Mouse (Mus musculus): ENCODE results near the gene Pla2g2c. TPM values are rescaled to one million over a fixed set of nuclear protein-coding genes. Genes with fewer than 3 reads are reported as not detected.

Pla2g2c gene
- total and polyA plus RNA-seq, 2 experiments from 2014 or later = 0.44 to 0.57 TPM

GRCm38 (mm10) chr4:138788381-138788780, 63.8 kb downstream of the Pla2g2c start:
- Histone ChIP-seq H3K4me2 (ENCODE audit: low read depth, low read length, poor library complexity, severe bottlenecking) (no peak overlapping the region), H3K27me3 (ENCODE audit: insufficient read depth, low read length) (no peaks in the 10 kb centered on the region), H3K27ac (ENCODE audit: low read depth, low read length) (no peak overlapping the region), H3K9ac (replicated peaks; ENCODE audit: low read length, poor library complexity, severe bottlenecking) (no peak overlapping the region), H3K4me1 (ENCODE audit: insufficient read depth, low read length) (no peaks in the 10 kb centered on the region), H3K36me3 (ENCODE audit: insufficient read depth, low read length) (no peaks in the 10 kb centered on the region), H3K4me3 (ENCODE audit: low read depth, low read length) (no peak overlapping the region), H3K9me3 (ENCODE audit: low read length) (no peaks in the 10 kb centered on the region)
- DNase-seq (ENCODE audit: low spot score) (no peak), ATAC-seq (ENCODE audit: low FRiP score) (no peak)
- no peak for TF ChIP-seq CTCF (IDR thresholded peaks at IDR 0.05)
- 82% methylated on average over 4 of the region's 4 CpGs for WGBS

- H3K4me2 ChIP-seq (ENCODE audit: low read depth, low read length, poor library complexity, severe bottlenecking) = no peak overlapping the region
- H3K9me3 ChIP-seq (ENCODE audit: low read length) = no peaks in the 10 kb centered on the region
- 65% methylated on average over 6 of the region's 6 CpGs for WGBS
- no peak overlapping the region for H3K9ac ChIP-seq (replicated peaks; ENCODE audit: low read length, poor library complexity, severe bottlenecking)
- TF ChIP-seq CTCF (IDR thresholded peaks at IDR 0.05) = no peak
- H3K36me3 ChIP-seq (ENCODE audit: insufficient read depth, low read length) = no peaks in the 10 kb centered on the region
- H3K4me3 ChIP-seq (ENCODE audit: low read depth, low read length) = no peak overlapping the region
- no peaks in the 10 kb centered on the region for H3K27me3 ChIP-seq (ENCODE audit: insufficient read depth, low read length)
- no peaks in the 10 kb centered on the region for H3K4me1 ChIP-seq (ENCODE audit: insufficient read depth, low read length)
- DNase-seq (ENCODE audit: low spot score) (no peak), ATAC-seq (ENCODE audit: low FRiP score) (no peak)
- no peak overlapping the region for H3K27ac ChIP-seq (ENCODE audit: low read depth, low read length)
These were observed 66.9 kb downstream of the Pla2g2c start for GRCm38 (mm10) chr4:138791452-138791851.

GRCm38 (mm10) chr4:138792599-138792998, 68.0 kb downstream of the Pla2g2c start:
- Histone ChIP-seq H3K36me3 (ENCODE audit: insufficient read depth, low read length) (no peaks in the 10 kb centered on the region), H3K4me3 (ENCODE audit: low read depth, low read length) (no peak overlapping the region), H3K9me3 (ENCODE audit: low read length) (no peaks in the 10 kb centered on the region), H3K27ac (ENCODE audit: low read depth, low read length) (no peak overlapping the region), H3K4me2 (ENCODE audit: low read depth, low read length, poor library complexity, severe bottlenecking) (no peak overlapping the region), H3K9ac (replicated peaks; ENCODE audit: low read length, poor library complexity, severe bottlenecking) (no peak overlapping the region), H3K4me1 (ENCODE audit: insufficient read depth, low read length) (no peaks in the 10 kb centered on the region), H3K27me3 (ENCODE audit: insufficient read depth, low read length) (no peaks in the 10 kb centered on the region)
- DNase-seq (ENCODE audit: low spot score) (no peak), ATAC-seq (ENCODE audit: low FRiP score) (no peak)
- WGBS = 63% methylated on average over 9 of the region's 9 CpGs
- TF ChIP-seq CTCF (IDR thresholded peaks at IDR 0.05) = no peak

GRCm38 (mm10) chr4:138793276-138793675, 68.7 kb downstream of the Pla2g2c start:
- DNase-seq (ENCODE audit: low spot score) = peak; percentile 58
- ATAC-seq (ENCODE audit: low FRiP score) = no peak
- 43% methylated on average over 2 of the region's 2 CpGs for WGBS
- peak; percentile 70 for TF ChIP-seq CTCF (IDR thresholded peaks at IDR 0.05)
- H3K9ac ChIP-seq (replicated peaks; ENCODE audit: low read length, poor library complexity, severe bottlenecking) = no peak overlapping the region
- no peaks in the 10 kb centered on the region for H3K27me3 ChIP-seq (ENCODE audit: insufficient read depth, low read length)
- H3K27ac ChIP-seq (ENCODE audit: low read depth, low read length) = no peak overlapping the region
- no peaks in the 10 kb centered on the region for H3K9me3 ChIP-seq (ENCODE audit: low read length)
- no peak overlapping the region for H3K4me3 ChIP-seq (ENCODE audit: low read depth, low read length)
- H3K4me2 ChIP-seq (ENCODE audit: low read depth, low read length, poor library complexity, severe bottlenecking) = no peak overlapping the region
- H3K4me1 ChIP-seq (ENCODE audit: insufficient read depth, low read length) = no peaks in the 10 kb centered on the region
- no peaks in the 10 kb centered on the region for H3K36me3 ChIP-seq (ENCODE audit: insufficient read depth, low read length)

DNA sequence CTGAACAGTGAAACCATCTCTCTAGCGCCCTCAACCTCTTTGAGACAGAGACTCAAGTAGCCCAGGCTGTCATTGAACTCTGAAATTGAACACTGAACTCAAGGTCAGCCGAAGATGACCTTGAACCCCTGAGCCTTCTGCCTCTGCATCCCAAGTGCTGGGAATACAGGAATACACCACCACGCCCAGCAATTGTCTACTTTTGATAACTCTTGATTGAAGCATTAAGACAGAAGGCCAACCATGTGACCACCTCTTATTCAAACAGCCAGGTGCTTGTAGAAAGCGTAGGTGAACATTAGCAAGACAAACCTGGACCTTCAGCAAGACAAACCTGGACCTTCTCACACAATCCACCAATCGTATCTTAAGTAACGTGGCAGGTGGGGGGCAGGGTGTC, 69.8 kb downstream of the Pla2g2c start:
- ATAC-seq (ENCODE audit: low FRiP score) (no peak), DNase-seq (ENCODE audit: low spot score) (no peak)
- no peaks in the 10 kb centered on the region for H3K4me1 ChIP-seq (ENCODE audit: insufficient read depth, low read length)
- no peak for TF ChIP-seq CTCF (IDR thresholded peaks at IDR 0.05)
- H3K4me2 ChIP-seq (ENCODE audit: low read depth, low read length, poor library complexity, severe bottlenecking) = no peak overlapping the region
- WGBS = 91% methylated on average over 6 of the region's 6 CpGs
- H3K4me3 ChIP-seq (ENCODE audit: low read depth, low read length) = no peak overlapping the region
- H3K36me3 ChIP-seq (ENCODE audit: insufficient read depth, low read length) = no peaks in the 10 kb centered on the region
- no peaks in the 10 kb centered on the region for H3K27me3 ChIP-seq (ENCODE audit: insufficient read depth, low read length)
- no peak overlapping the region for H3K27ac ChIP-seq (ENCODE audit: low read depth, low read length)
- H3K9ac ChIP-seq (replicated peaks; ENCODE audit: low read length, poor library complexity, severe bottlenecking) = no peak overlapping the region
- no peaks in the 10 kb centered on the region for H3K9me3 ChIP-seq (ENCODE audit: low read length)

Other genes starting within 250 kb of the Pla2g2c start
- gene Vwa5b1, start 88.9 kb upstream of the Pla2g2c start, total RNA-seq (2014; rRNA removed) = 8.8 and 16.9 TPM in 2 replicates
- gene Vwa5b1, start 88.9 kb upstream of the Pla2g2c start, polyA plus RNA-seq (2015; fragmentation: Nextera tagmentation; extraction: Ambion mirVana) = 2.1 and 3.1 TPM in 2 replicates
- gene Ubxn10, start 12.4 kb downstream of the Pla2g2c start, total RNA-seq (2014; rRNA removed) = 5.4 and 9.6 TPM in 2 replicates
- 3.5 and 4.3 TPM in 2 replicates for gene Ubxn10, start 12.4 kb downstream of the Pla2g2c start, polyA plus RNA-seq (2015; fragmentation: Nextera tagmentation; extraction: Ambion mirVana)
- 0.33 and 1.9 TPM in 2 replicates for gene Pla2g2f, start 32.8 kb downstream of the Pla2g2c start, total RNA-seq (2014; rRNA removed)
- 0.06 TPM in 1 of 2 replicates, not detected in the other for gene Pla2g2f, start 32.8 kb downstream of the Pla2g2c start, polyA plus RNA-seq (2015; fragmentation: Nextera tagmentation; extraction: Ambion mirVana)
- 0.47 TPM in 1 of 2 replicates, not detected in the other for gene Pla2g2d, start 50.9 kb downstream of the Pla2g2c start, total RNA-seq (2014; rRNA removed)
- 0.38 and 0.52 TPM in 2 replicates for gene Pla2g2d, start 50.9 kb downstream of the Pla2g2c start, polyA plus RNA-seq (2015; fragmentation: Nextera tagmentation; extraction: Ambion mirVana)
- gene Pla2g5, start 138.7 kb downstream of the Pla2g2c start, total RNA-seq (2014; rRNA removed) = 0.76 and 2.5 TPM in 2 replicates
- 0.64 and 0.81 TPM in 2 replicates for gene Pla2g5, start 138.7 kb downstream of the Pla2g2c start, polyA plus RNA-seq (2015; fragmentation: Nextera tagmentation; extraction: Ambion mirVana)
- not detected in 2 replicates for gene Gm13030, start 149.2 kb downstream of the Pla2g2c start, total RNA-seq (2014; rRNA removed)
- not detected in 2 replicates for gene Gm13030, start 149.2 kb downstream of the Pla2g2c start, polyA plus RNA-seq (2015; fragmentation: Nextera tagmentation; extraction: Ambion mirVana)
- not detected in 2 replicates for gene Pla2g2e, start 153.2 kb downstream of the Pla2g2c start, total RNA-seq (2014; rRNA removed)
- gene Pla2g2e, start 153.2 kb downstream of the Pla2g2c start, polyA plus RNA-seq (2015; fragmentation: Nextera tagmentation; extraction: Ambion mirVana) = not detected in 2 replicates
- 8.5 and 9.0 TPM in 2 replicates for gene Otud3, start 189.2 kb downstream of the Pla2g2c start, total RNA-seq (2014; rRNA removed)
- gene Otud3, start 189.2 kb downstream of the Pla2g2c start, polyA plus RNA-seq (2015; fragmentation: Nextera tagmentation; extraction: Ambion mirVana) = 3.1 and 3.8 TPM in 2 replicates
- not detected in 2 replicates for gene Rnf186, start 242.3 kb downstream of the Pla2g2c start, total RNA-seq (2014; rRNA removed)
- gene Rnf186, start 242.3 kb downstream of the Pla2g2c start, polyA plus RNA-seq (2015; fragmentation: Nextera tagmentation; extraction: Ambion mirVana) = not detected in 2 replicates
- 1.9 and 2.9 TPM in 2 replicates for gene Tmco4, start 248.1 kb downstream of the Pla2g2c start, total RNA-seq (2014; rRNA removed)
- 1.1 and 1.3 TPM in 2 replicates for gene Tmco4, start 248.1 kb downstream of the Pla2g2c start, polyA plus RNA-seq (2015; fragmentation: Nextera tagmentation; extraction: Ambion mirVana)

All from midbrain, postnatal 0 days (tissue).